Mouse (Mus musculus): ENCODE measurements around the gene Siglece. TPM values are rescaled to one million over a fixed set of nuclear protein-coding genes. Genes with fewer than 3 reads are reported as not detected.
"Not testable (repeated sequence)": the region's sequence is repeated elsewhere in the genome, so short reads cannot be mapped to it uniquely, and the experiment has no call there.

The Siglece gene
- 1.1 and 1.6 TPM in 2 replicates for polyA plus RNA-seq (2012; rRNA removed)

- no peak for TF ChIP-seq POLR2A (IDR thresholded peaks at IDR 0.05; ENCODE audit: extremely low read depth, insufficient read depth, low read length)
- no peak for TF ChIP-seq CTCF (IDR thresholded peaks at IDR 0.05; ENCODE audit: extremely low read depth, insufficient read depth, low read length)
- Histone ChIP-seq H3K27ac (ENCODE audit: insufficient read depth, low read length) (no peak within 1 kb of the TSS), H3K4me1 (ENCODE audit: control insufficient read depth, insufficient read depth, low read length) (no peaks in the 10 kb centered on the region), H3K4me3 (ENCODE audit: insufficient read depth, low read length) (no peak within 1 kb of the TSS)
Observed at GRCm38 (mm10) chr7:43660002-43660401, at the start of gene Siglece. Gene Siglece (minus strand): TSS chr7:43660161.

GRCm38 (mm10) chr7:43690118-43690517, 30.2 kb upstream of the Siglece start, which contains the start of gene Klk14:
Gene Klk14 (plus strand): TSS chr7:43690418.
- Histone ChIP-seq H3K4me1 (ENCODE audit: control insufficient read depth, insufficient read depth, low read length) (no peaks in the 10 kb centered on the region), H3K4me3 (ENCODE audit: insufficient read depth, low read length) (no peak within 1 kb of the TSS), H3K27ac (ENCODE audit: insufficient read depth, low read length) (no peak within 1 kb of the TSS)
- TF ChIP-seq POLR2A (IDR thresholded peaks at IDR 0.05; ENCODE audit: extremely low read depth, insufficient read depth, low read length) = no peak
- no peak for TF ChIP-seq CTCF (IDR thresholded peaks at IDR 0.05; ENCODE audit: extremely low read depth, insufficient read depth, low read length)

- no peak for TF ChIP-seq POLR2A (IDR thresholded peaks at IDR 0.05; ENCODE audit: extremely low read depth, insufficient read depth, low read length)
- TF ChIP-seq CTCF (IDR thresholded peaks at IDR 0.05; ENCODE audit: extremely low read depth, insufficient read depth, low read length) = no peak
- H3K4me1 ChIP-seq (ENCODE audit: control insufficient read depth, insufficient read depth, low read length) = no peaks in the 10 kb centered on the region
- no peak overlapping the region for H3K27ac ChIP-seq (ENCODE audit: insufficient read depth, low read length)
- no peak overlapping the region for H3K4me3 ChIP-seq (ENCODE audit: insufficient read depth, low read length)
Observed at GRCm38 (mm10) chr7:43685088-43685487, 25.1 kb upstream of the Siglece start.

GRCm38 (mm10) chr7:43682511-43682910, 22.6 kb upstream of the Siglece start:
- TF ChIP-seq CTCF (IDR thresholded peaks at IDR 0.05; ENCODE audit: extremely low read depth, insufficient read depth, low read length) = 0 out of 2 replicates have a peak, but pooled peaks have one; percentile 2
- H3K4me3 ChIP-seq (ENCODE audit: insufficient read depth, low read length); H3K4me1 ChIP-seq (ENCODE audit: control insufficient read depth, insufficient read depth, low read length); H3K27ac ChIP-seq (ENCODE audit: insufficient read depth, low read length): not testable (repeated sequence)

GRCm38 (mm10) chr7:43680960-43681359, 21.0 kb upstream of the Siglece start:
- Histone ChIP-seq H3K27ac (ENCODE audit: insufficient read depth, low read length) (no peak overlapping the region), H3K4me1 (ENCODE audit: control insufficient read depth, insufficient read depth, low read length) (no peaks in the 10 kb centered on the region), H3K4me3 (ENCODE audit: insufficient read depth, low read length) (no peak overlapping the region)
- TF ChIP-seq CTCF (IDR thresholded peaks at IDR 0.05; ENCODE audit: extremely low read depth, insufficient read depth, low read length) = peak; percentile 67
- no peak for TF ChIP-seq POLR2A (IDR thresholded peaks at IDR 0.05; ENCODE audit: extremely low read depth, insufficient read depth, low read length)

GRCm38 (mm10) chr7:43678517-43678916, 18.6 kb upstream of the Siglece start:
- no peak overlapping the region for H3K4me3 ChIP-seq (ENCODE audit: insufficient read depth, low read length)
- TF ChIP-seq POLR2A (IDR thresholded peaks at IDR 0.05; ENCODE audit: extremely low read depth, insufficient read depth, low read length) (no peak), CTCF (IDR thresholded peaks at IDR 0.05; ENCODE audit: extremely low read depth, insufficient read depth, low read length) (peak; percentile 44)
- H3K4me1 ChIP-seq (ENCODE audit: control insufficient read depth, insufficient read depth, low read length) = no peaks in the 10 kb centered on the region
- H3K27ac ChIP-seq (ENCODE audit: insufficient read depth, low read length) = no peak overlapping the region

GRCm38 (mm10) chr7:43675091-43675490, 15.1 kb upstream of the Siglece start:
- Histone ChIP-seq H3K4me3 (ENCODE audit: insufficient read depth, low read length) (no peak overlapping the region), H3K27ac (ENCODE audit: insufficient read depth, low read length) (no peak overlapping the region), H3K4me1 (ENCODE audit: control insufficient read depth, insufficient read depth, low read length) (0 out of 2 replicates have a peak, but pooled peaks cover 2% of the 10 kb centered on the region)
- TF ChIP-seq POLR2A (IDR thresholded peaks at IDR 0.05; ENCODE audit: extremely low read depth, insufficient read depth, low read length) = no peak
- no peak for TF ChIP-seq CTCF (IDR thresholded peaks at IDR 0.05; ENCODE audit: extremely low read depth, insufficient read depth, low read length)

GRCm38 (mm10) chr7:43672581-43673260, 12.8 kb upstream of the Siglece start:
- 0 out of 2 replicates have a peak, but pooled peaks cover 2% of the 10 kb centered on the region for H3K4me1 ChIP-seq (ENCODE audit: control insufficient read depth, insufficient read depth, low read length)
- no peak overlapping the region for H3K27ac ChIP-seq (ENCODE audit: insufficient read depth, low read length)
- TF ChIP-seq POLR2A (IDR thresholded peaks at IDR 0.05; ENCODE audit: extremely low read depth, insufficient read depth, low read length) = no peak
- no peak for TF ChIP-seq CTCF (IDR thresholded peaks at IDR 0.05; ENCODE audit: extremely low read depth, insufficient read depth, low read length)
- peak overlapping the region; percentile 44 for H3K4me3 ChIP-seq (ENCODE audit: insufficient read depth, low read length)

- Histone ChIP-seq H3K4me3 (ENCODE audit: insufficient read depth, low read length) (peak within 1 kb of the TSS; percentile 44), H3K27ac (ENCODE audit: insufficient read depth, low read length) (no peak within 1 kb of the TSS), H3K4me1 (ENCODE audit: control insufficient read depth, insufficient read depth, low read length) (0 out of 2 replicates have a peak, but pooled peaks cover 2% of the 10 kb centered on the region)
- TF ChIP-seq POLR2A (IDR thresholded peaks at IDR 0.05; ENCODE audit: extremely low read depth, insufficient read depth, low read length) = peak; percentile 74
- no peak for TF ChIP-seq CTCF (IDR thresholded peaks at IDR 0.05; ENCODE audit: extremely low read depth, insufficient read depth, low read length)
Observed at GRCm38 (mm10) chr7:43671809-43672580, 12.0 kb upstream of the Siglece start, which contains the start of gene Ctu1. Gene Ctu1 (plus strand): TSS chr7:43672016.

All from cortical plate, adult 2 months (tissue).